Mouse (Mus musculus): ENCODE measurements at regions not wholly inside any gene's neighbourhood (a gene's known extent, or its start where the extent isn't known, plus 50 kb on each side); places are given as distances from the start of the nearest gene placed in this dataset.

DNA sequence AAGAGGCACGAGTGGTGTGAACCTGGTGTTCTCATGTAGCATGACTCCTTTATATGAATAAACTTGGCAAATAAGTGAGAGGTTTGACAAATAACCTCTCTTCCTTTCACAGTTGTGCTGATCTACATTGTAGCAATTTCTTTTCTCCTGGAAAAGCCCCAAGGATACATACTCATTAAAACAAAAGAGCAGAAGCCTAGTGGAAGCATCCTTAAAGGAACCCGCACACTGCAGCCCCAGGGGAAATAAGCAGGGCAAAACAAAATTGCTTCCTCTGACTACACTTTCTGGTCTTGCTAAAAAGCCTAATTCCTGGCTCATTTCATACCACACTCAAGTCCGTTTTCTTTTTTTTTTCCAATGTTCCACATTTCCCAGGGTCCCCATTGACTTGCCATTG lies 72.7 kb upstream of the Gm10184 start:
- Histone ChIP-seq H3K27ac (replicated peaks) (no peak overlapping the region), H3K4me1 (peaks cover 6% of the 10 kb centered on the region; the same call in 1 of the 2 replicates), H3K4me2 (replicated peaks) (no peak overlapping the region), H3K9ac (replicated peaks) (no peak overlapping the region), H3K27me3 (no peaks in the 10 kb centered on the region), H3K9me3 (no peaks in the 10 kb centered on the region), H3K36me3 (no peaks in the 10 kb centered on the region), H3K4me3 (no peak overlapping the region)
- 29% methylated on average over 3 of the region's 3 CpGs for WGBS
- ATAC-seq (replicated peaks): no peak

DNA sequence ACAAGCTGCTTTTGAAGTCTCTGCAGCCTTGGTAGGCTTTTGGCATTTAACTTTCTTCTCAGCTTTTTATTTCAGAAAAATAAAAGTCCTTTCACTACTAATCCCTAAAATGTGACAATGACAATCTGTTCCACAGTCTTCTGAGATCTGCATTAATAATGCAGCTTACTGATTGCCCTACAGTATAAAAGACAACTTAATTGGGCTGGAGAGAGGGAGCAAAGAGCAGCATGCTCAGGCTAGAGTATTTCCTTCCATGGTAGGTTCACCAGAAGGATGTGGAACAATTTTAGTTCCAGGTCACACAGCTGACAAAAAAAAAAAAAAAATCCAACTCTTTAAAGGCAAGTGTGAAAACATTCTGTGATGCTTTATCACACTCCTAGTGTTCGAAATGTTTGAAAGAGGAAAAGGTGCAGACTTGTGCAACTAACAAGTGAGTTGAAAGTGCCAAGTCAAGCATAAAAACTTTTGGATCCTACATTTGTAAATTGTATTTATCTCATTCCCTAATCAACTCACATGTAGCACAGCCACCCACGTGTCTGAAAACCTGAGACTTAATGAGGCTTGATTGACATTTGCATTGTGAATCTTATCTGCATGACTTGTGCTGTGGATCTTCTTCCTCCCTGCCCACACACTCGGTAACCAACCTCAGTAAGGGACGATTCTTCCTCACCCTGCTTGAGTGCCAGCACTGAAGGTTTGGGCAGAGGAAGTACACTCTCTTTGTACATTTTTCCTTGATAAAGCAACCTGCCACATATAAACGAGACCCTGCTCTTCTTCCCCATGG lies 69.0 kb upstream of the Gm10184 start:
- Histone ChIP-seq H3K27me3 (no peaks in the 10 kb centered on the region), H3K27ac (replicated peaks) (no peak overlapping the region), H3K4me2 (replicated peaks) (no peak overlapping the region), H3K4me3 (no peak overlapping the region), H3K9me3 (no peaks in the 10 kb centered on the region), H3K9ac (replicated peaks) (no peak overlapping the region), H3K4me1 (peaks cover 6% of the 10 kb centered on the region; the same call in 1 of the 2 replicates), H3K36me3 (no peaks in the 10 kb centered on the region)
- 15% methylated on average over 5 of the region's 5 CpGs for WGBS
- peak; percentile 53; the same call in 1 of the 2 replicates for ATAC-seq (replicated peaks)

GRCm38 (mm10) chr17:89963000-89963399 lies 52.8 kb upstream of the Gm10184 start:
- Histone ChIP-seq H3K9me3 (no peaks in the 10 kb centered on the region), H3K27ac (replicated peaks) (no peak overlapping the region), H3K36me3 (no peaks in the 10 kb centered on the region), H3K4me1 (no peaks in the 10 kb centered on the region), H3K27me3 (no peaks in the 10 kb centered on the region), H3K9ac (replicated peaks) (no peak overlapping the region), H3K4me3 (no peak overlapping the region), H3K4me2 (replicated peaks) (no peak overlapping the region)
- 93% methylated on average over 1 of the region's 1 CpGs for WGBS
- no peak for ATAC-seq (replicated peaks)

GRCm38 (mm10) chr17:89961431-89961830 lies 51.2 kb upstream of the Gm10184 start:
- H3K4me3 ChIP-seq: no peak overlapping the region
- no peak for ATAC-seq (replicated peaks)
- H3K4me1 ChIP-seq: no peaks in the 10 kb centered on the region
- no peak overlapping the region for H3K9ac ChIP-seq (replicated peaks)
- H3K27ac ChIP-seq (replicated peaks): no peak overlapping the region
- WGBS: 88% methylated on average over 1 of the region's 1 CpGs
- H3K4me2 ChIP-seq (replicated peaks): no peak overlapping the region
- no peaks in the 10 kb centered on the region for H3K27me3 ChIP-seq
- no peaks in the 10 kb centered on the region for H3K9me3 ChIP-seq
- no peaks in the 10 kb centered on the region for H3K36me3 ChIP-seq

DNA sequence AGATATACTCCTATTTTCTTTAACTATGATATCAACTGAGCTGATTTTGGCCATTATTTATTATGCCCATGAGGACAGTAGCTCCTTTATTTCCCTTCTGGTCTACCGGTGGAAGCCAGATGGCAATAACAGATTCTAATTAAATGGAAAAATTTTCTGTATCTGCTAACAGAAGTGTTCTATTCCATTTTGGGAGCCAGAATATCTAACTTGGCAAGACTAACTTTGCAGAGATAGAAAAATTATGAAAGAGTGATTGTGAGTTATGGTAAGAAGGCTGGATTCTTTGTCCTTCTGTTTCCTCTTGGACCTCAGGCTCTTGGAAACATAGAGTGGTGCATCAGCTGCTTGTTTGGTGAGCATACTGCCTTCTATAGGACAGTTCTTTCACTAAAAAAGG lies 50.1 kb upstream of the Gm10184 start:
- ATAC-seq (replicated peaks): no peak
- Histone ChIP-seq H3K27ac (replicated peaks) (no peak overlapping the region), H3K9ac (replicated peaks) (no peak overlapping the region), H3K4me3 (no peak overlapping the region), H3K4me1 (no peaks in the 10 kb centered on the region), H3K36me3 (no peaks in the 10 kb centered on the region), H3K4me2 (replicated peaks) (no peak overlapping the region), H3K9me3 (no peaks in the 10 kb centered on the region), H3K27me3 (no peaks in the 10 kb centered on the region)
- WGBS: 59% methylated on average over 1 of the region's 1 CpGs

Data from forebrain, embryonic 15.5 days (tissue).